Mouse (Mus musculus) lung, adult 2 months (tissue): ENCODE results near the gene Scube2.

ENCODE experiments used
- CTCF ChIP-seq: fragments of 200-500 bp; IDR thresholded peaks from 2 replicates; pipeline ENCODE4 v1.5.1; 2011; ENCODE audit warnings: mild to moderate bottlenecking, low read length, control low read depth; ENCODE audit not compliant: insufficient read depth
- POLR2A ChIP-seq: fragments of 200-500 bp; IDR thresholded peaks from 2 replicates; pipeline ENCODE4 v1.6.1; 2011; ENCODE audit warnings: low read depth, mild to moderate bottlenecking, control low read depth, low read length, borderline replicate concordance; ENCODE audit errors: extremely low read depth

DNA sequence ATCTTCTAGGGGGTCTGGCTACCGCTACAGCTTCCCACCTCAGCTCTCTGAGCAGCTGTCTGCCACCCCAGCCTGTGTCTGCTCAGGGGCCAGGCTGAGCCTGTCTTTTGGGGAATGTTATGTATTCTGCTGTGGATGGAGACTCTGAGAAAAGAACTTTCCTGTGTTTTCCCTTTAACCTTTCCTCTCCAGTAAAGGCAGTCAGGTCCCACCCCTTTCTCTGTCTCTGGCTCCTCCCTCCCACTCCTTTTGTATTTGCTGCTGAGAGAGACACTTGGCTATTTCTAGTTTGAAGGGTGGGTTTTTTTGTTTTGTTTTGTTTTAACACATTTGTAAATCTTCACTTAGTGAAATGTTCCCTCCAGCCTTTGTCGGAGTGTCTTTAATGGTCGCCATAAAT is 1.2 kb upstream of the Scube2 start:
- no peak for TF ChIP-seq CTCF
- TF ChIP-seq POLR2A = no peak
